In the genomic region with DNA sequence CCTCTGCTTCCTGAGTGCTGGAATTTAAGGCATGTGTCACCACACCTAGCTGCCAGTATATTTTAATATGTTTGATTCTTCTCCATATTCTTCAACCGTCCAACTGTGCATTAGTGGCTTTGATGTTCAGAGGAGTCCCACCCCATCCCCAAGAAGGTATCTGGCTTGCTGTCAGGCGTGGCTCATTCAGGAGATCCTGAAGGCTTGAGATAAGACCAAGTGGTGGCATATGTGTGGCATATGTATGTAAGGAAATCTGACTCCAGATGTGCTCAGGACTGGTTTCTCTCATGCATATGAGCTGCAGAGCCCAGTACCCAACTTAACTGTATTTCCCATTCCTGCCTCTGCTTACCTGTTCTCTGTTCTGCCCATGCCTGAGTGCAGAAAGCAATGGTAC, we compare ENCODE assay signal across 27 mouse cellular contexts. TPM values are rescaled to one million over a fixed set of nuclear protein-coding genes. Genes with fewer than 3 reads are reported as not detected.
DNase-seq lines count a peak whose midpoint lies in the region; ATAC-seq and TF ChIP-seq lines count a peak whose summit lies in the region.
"Had no signal": no experiment of that assay in that cellular context is flagged by ENCODE, and none has a peak within 500 bp of the region (broad histone marks: within the 10 kb centered on the region; RNA-seq: fewer than 3 reads in every experiment).

No protein-coding gene starts in this region.

- no peak for TF ChIP-seq POLR2A in lung, adult 2 months (IDR thresholded peaks at IDR 0.05; ENCODE audit: borderline replicate concordance, extremely low read depth, low read depth, low read length)

- no peaks in the 10 kb centered on the region for H3K9me3 ChIP-seq in forebrain, embryonic 11.5 days (ENCODE audit: control insufficient read depth, low read length)
- no peaks in the 10 kb centered on the region for H3K9me3 ChIP-seq in forebrain, embryonic 12.5 days
- no peaks in the 10 kb centered on the region for H3K9me3 ChIP-seq in liver, embryonic 15.5 days (replicated peaks)
- H3K9me3 ChIP-seq: embryonic facial prominence, embryonic 13.5 days; forebrain, embryonic 10.5 days; G1E; heart, embryonic 12.5 days; hindbrain, embryonic 10.5 days had no signal

- H3K27ac ChIP-seq in forebrain, embryonic 11.5 days (ENCODE audit: low read depth, low read length), result no peak overlapping the region
- H3K27ac ChIP-seq in forebrain, embryonic 12.5 days, result no peak overlapping the region
- no peak overlapping the region for H3K27ac ChIP-seq in liver, embryonic 15.5 days (replicated peaks)
- H3K27ac ChIP-seq: embryonic facial prominence, embryonic 13.5 days; forebrain, embryonic 10.5 days; hindbrain, embryonic 10.5 days; hindbrain, embryonic 14.5 days had no signal

- H3K4me2 ChIP-seq in forebrain, embryonic 11.5 days (ENCODE audit: low read depth, low read length, severe bottlenecking), result no peak overlapping the region
- H3K4me2 ChIP-seq in forebrain, embryonic 12.5 days, result no peak overlapping the region
- H3K4me2 ChIP-seq in liver, embryonic 15.5 days, result no peak overlapping the region
- H3K4me2 ChIP-seq: embryonic facial prominence, embryonic 13.5 days; heart, embryonic 12.5 days; hindbrain, embryonic 14.5 days had no signal

- 72% methylated on average over 2 of the region's 2 CpGs for WGBS in forebrain, embryonic 11.5 days
- 72% methylated on average over 2 of the region's 2 CpGs for WGBS in forebrain, embryonic 12.5 days
- WGBS in liver, embryonic 15.5 days (ENCODE audit: insufficient replicate concordance), result 8% methylated on average over 2 of the region's 2 CpGs
- 43% methylated on average over 2 of the region's 2 CpGs for WGBS in lung, adult 2 months

- no peak overlapping the region for H3K4me3 ChIP-seq in forebrain, embryonic 11.5 days (ENCODE audit: low read depth, low read length)
- no peak overlapping the region for H3K4me3 ChIP-seq in forebrain, embryonic 12.5 days (replicated peaks)
- H3K4me3 ChIP-seq in liver, embryonic 15.5 days (replicated peaks), result no peak overlapping the region
- H3K4me3 ChIP-seq in lung, adult 2 months (replicated peaks; ENCODE audit: extremely low read depth, low read depth, low read length), result no peak overlapping the region
- H3K4me3 ChIP-seq: embryonic facial prominence, embryonic 13.5 days; forebrain, embryonic 10.5 days; heart, embryonic 12.5 days; hindbrain, embryonic 10.5 days had no signal

- intact Hi-C loops in left cerebral cortex, postnatal 10 days (cut with DNase I), result no loop called here

- no peaks in the 10 kb centered on the region for H3K27me3 ChIP-seq in forebrain, embryonic 11.5 days (ENCODE audit: control insufficient read depth, insufficient read depth, low read length)
- H3K27me3 ChIP-seq in forebrain, embryonic 12.5 days, result no peaks in the 10 kb centered on the region
- 0 out of 2 replicates have a peak, but pooled peaks cover 4% of the 10 kb centered on the region for H3K27me3 ChIP-seq in liver, embryonic 15.5 days
- H3K27me3 ChIP-seq: embryonic facial prominence, embryonic 13.5 days; heart, embryonic 12.5 days had no signal

- H3K36me3 ChIP-seq in forebrain, embryonic 11.5 days (ENCODE audit: control insufficient read depth, insufficient read depth, low read length), result no peaks in the 10 kb centered on the region
- no peaks in the 10 kb centered on the region for H3K36me3 ChIP-seq in forebrain, embryonic 12.5 days (replicated peaks)
- no peaks in the 10 kb centered on the region for H3K36me3 ChIP-seq in liver, embryonic 15.5 days (replicated peaks)
- H3K36me3 ChIP-seq: embryonic facial prominence, embryonic 13.5 days; forebrain, embryonic 10.5 days; G1E; heart, embryonic 12.5 days; hindbrain, embryonic 10.5 days had no signal

- no peaks in the 10 kb centered on the region for H3K4me1 ChIP-seq in forebrain, embryonic 11.5 days (replicated peaks; ENCODE audit: control insufficient read depth, insufficient read depth, low read length)
- no peaks in the 10 kb centered on the region for H3K4me1 ChIP-seq in forebrain, embryonic 12.5 days
- H3K4me1 ChIP-seq in liver, embryonic 15.5 days (replicated peaks), result peaks cover 7% of the 10 kb centered on the region; the same call in 1 of the 2 replicates
- H3K4me1 ChIP-seq in lung, adult 2 months (ENCODE audit: control insufficient read depth, insufficient read depth, low read length), result no peaks in the 10 kb centered on the region
- H3K4me1 ChIP-seq: embryonic facial prominence, embryonic 13.5 days; forebrain, embryonic 10.5 days; hindbrain, embryonic 10.5 days had no signal

- no peak for TF ChIP-seq CTCF in lung, adult 2 months (IDR thresholded peaks at IDR 0.05; ENCODE audit: insufficient read depth, low read length)

- no peak overlapping the region for H3K9ac ChIP-seq in forebrain, embryonic 11.5 days (ENCODE audit: low read length)
- H3K9ac ChIP-seq in forebrain, embryonic 12.5 days, result no peak overlapping the region
- no peak overlapping the region for H3K9ac ChIP-seq in liver, embryonic 15.5 days
- H3K9ac ChIP-seq: embryonic facial prominence, embryonic 13.5 days; heart, embryonic 12.5 days; hindbrain, embryonic 14.5 days had no signal

- DNase-seq in forebrain, embryonic 11.5 days (ENCODE audit: low spot score), result peak; percentile 11
- no peak for DNase-seq in left cerebral cortex, postnatal 10 days (ENCODE audit: extremely low spot score in 1 of 2, low spot score in 2 of 2)
- DNase-seq in thymus, postnatal 4 days, result no peak
- DNase-seq in lung, adult 2 months, result no peak
- DNase-seq: adrenal gland, adult 8-10 months; adrenal gland, postnatal 36 days; B cell, adult 2 months; cerebellum, adult 11-12 months; cerebellum, adult 9-10 months; cerebellum, postnatal 25 days; gastrocnemius, postnatal 10 days had no signal

- no peak for ATAC-seq in forebrain, embryonic 11.5 days (replicated peaks; ENCODE audit: low FRiP score)
- ATAC-seq in forebrain, embryonic 12.5 days (ENCODE audit: low FRiP score), result no peak
- ATAC-seq in erythroid progenitor cell, adult 5-6 weeks (replicated peaks; ENCODE audit: low FRiP score, poor library complexity, severe bottlenecking), result peak; percentile 84
- ATAC-seq in liver, embryonic 15.5 days (ENCODE audit: insufficient read depth), result peak; percentile 64
- ATAC-seq in megakaryocyte-erythroid progenitor cell, adult 5-6 weeks (replicated peaks; ENCODE audit: low FRiP score, low TSS enrichment, poor library complexity, severe bottlenecking), result peak; percentile 92
- ATAC-seq: CD4-positive, CD25-positive, alpha-beta regulatory T cell, adult 4 months; forebrain, embryonic 16.5 days had no signal

RNA-seq across cellular contexts. Expression of a gene that starts 34.2 kb away (rescaled TPM):
- polyA plus RNA-seq in forebrain, embryonic 11.5 days (2014; fragmentation: Nextera tagmentation; extraction: Ambion mirVana), result not detected in 2 replicates
- not detected in 2 replicates for polyA plus RNA-seq in forebrain, embryonic 12.5 days (2016; fragmentation: Nextera tagmentation; extraction: Ambion mirVana)
- total RNA-seq in erythroid progenitor cell, adult 5-6 weeks (2015; ENCODE audit: low replicate concordance), result not detected in 2 replicates
- not detected in 2 replicates for total RNA-seq in erythroid progenitor cell, adult 5-6 weeks (2017; ENCODE audit: low replicate concordance)
- polyA plus RNA-seq in liver, embryonic 15.5 days (2015; fragmentation: Nextera tagmentation; extraction: Ambion mirVana), result not detected in 2 replicates
- total RNA-seq in megakaryocyte-erythroid progenitor cell, adult 5-6 weeks (2014; fragmentation: Nextera tagmentation), result not detected in 2 replicates
- not detected in 2 replicates for total RNA-seq in megakaryocyte-erythroid progenitor cell, adult 5-6 weeks (2017)
- total RNA-seq in left cerebral cortex, postnatal 10 days (2021), result under 1 TPM in 1 of 2 experiments, not detected in 1; 0.28 TPM
- 0.58 and 0.83 TPM in 2 replicates for polyA plus RNA-seq in lung, adult 2 months (2012; rRNA removed)
- total RNA-seq: adrenal gland, adult 8-10 months; adrenal gland, postnatal 36 days; G1E; heart, adult 8-10 months; heart, postnatal 25 days had no signal
- polyA plus RNA-seq: CD4-positive, CD25-positive, alpha-beta regulatory T cell, adult 4 months; embryonic facial prominence, embryonic 13.5 days; forebrain, embryonic 10.5 days; forebrain, embryonic 16.5 days; frontal cortex, adult 2 months; G1E; heart, embryonic 12.5 days; heart, embryonic 16.5 days; hindbrain, embryonic 10.5 days; hindbrain, embryonic 14.5 days had no signal

RNA-seq across cellular contexts. Expression of a gene that starts 38.9 kb away (rescaled TPM):
- 0.11 and 0.19 TPM in 2 replicates for polyA plus RNA-seq in forebrain, embryonic 11.5 days (2014; fragmentation: Nextera tagmentation; extraction: Ambion mirVana)
- polyA plus RNA-seq in forebrain, embryonic 12.5 days (2016; fragmentation: Nextera tagmentation; extraction: Ambion mirVana), result 0.42 and 0.88 TPM in 2 replicates
- total RNA-seq in erythroid progenitor cell, adult 5-6 weeks (2015; ENCODE audit: low replicate concordance), result not detected in 2 replicates
- 4.6 TPM in 1 of 2 replicates, not detected in the other for total RNA-seq in erythroid progenitor cell, adult 5-6 weeks (2017; ENCODE audit: low replicate concordance)
- 0.05 TPM in 1 of 2 replicates, not detected in the other for polyA plus RNA-seq in liver, embryonic 15.5 days (2015; fragmentation: Nextera tagmentation; extraction: Ambion mirVana)
- not detected in 2 replicates for total RNA-seq in megakaryocyte-erythroid progenitor cell, adult 5-6 weeks (2014; fragmentation: Nextera tagmentation)
- not detected in 2 replicates for total RNA-seq in megakaryocyte-erythroid progenitor cell, adult 5-6 weeks (2017)
- total RNA-seq in left cerebral cortex, postnatal 10 days (2021), result 10 to 100 TPM; 14.8 to 17.6 TPM
- 7.0 and 7.3 TPM in 2 replicates for polyA plus RNA-seq in lung, adult 2 months (2012; rRNA removed)
- polyA plus RNA-seq: CD4-positive, CD25-positive, alpha-beta regulatory T cell, adult 4 months; G1E had no signal

Comparison
In these comparisons a context has a peak if more than half of its experiments do, and no peak if none do; other contexts are left out.
1. ATAC-seq: peak in erythroid progenitor cell, adult 5-6 weeks (single experiment), liver, embryonic 15.5 days (single experiment) and megakaryocyte-erythroid progenitor cell, adult 5-6 weeks (single experiment); none in forebrain, embryonic 11.5 days (single experiment) and forebrain, embryonic 12.5 days (single experiment).